Mouse (Mus musculus) E14TG2a.4 (cell line): ENCODE measurements around the gene Tssk2.

Experiments
- H3K27me3 ChIP-seq: 2 replicates; pipeline ENCODE4 v1.6.1; 2014; ENCODE audit warnings: low read length, control low read depth; ENCODE audit not compliant: insufficient read depth
- H3K36me3 ChIP-seq: 2 replicates; pipeline ENCODE4 v1.6.1; 2014; ENCODE audit warnings: low read length, control low read depth; ENCODE audit not compliant: insufficient read depth
- H3K4me1 ChIP-seq: replicated peaks from 2 replicates; pipeline ENCODE4 v1.6.1; 2014; ENCODE audit warnings: low read depth, low read length, control low read depth
- H3K4me3 ChIP-seq: replicated peaks from 2 replicates; pipeline ENCODE4 v1.5.1; 2014; ENCODE audit warnings: mild to moderate bottlenecking, low read length
- H3K9me3 ChIP-seq: 2 replicates; pipeline ENCODE4 v1.6.1; 2014; ENCODE audit warnings: low read length, control low read depth
- CTCF ChIP-seq: conservative IDR thresholded peaks from 2 replicates; pipeline ENCODE4 v1.5.1; 2014; ENCODE audit warnings: low read length
- NANOG ChIP-seq: IDR thresholded peaks from 2 replicates; pipeline ENCODE4 v1.6.1; 2014; ENCODE audit warnings: borderline replicate concordance, low read length, mixed read lengths
- POU5F1 ChIP-seq: IDR thresholded peaks from 2 replicates; pipeline ENCODE4 v1.6.1; 2014; ENCODE audit warnings: low read length, borderline replicate concordance

Gene Tssk2

GRCm38 (mm10) chr16:17871248-17871647 is 27.2 kb upstream of the Tssk2 start:
- Histone ChIP-seq H3K4me1 (peaks cover 11% of the 10 kb centered on the region), H3K36me3 (peaks cover 68% of the 10 kb centered on the region), H3K9me3 (no peaks in the 10 kb centered on the region), H3K4me3 (no peak overlapping the region), H3K27me3 (no peaks in the 10 kb centered on the region)
- TF ChIP-seq CTCF (no peak), NANOG (no peak), POU5F1 (no peak)

GRCm38 (mm10) chr16:17872995-17873394 is 25.4 kb upstream of the Tssk2 start:
- H3K4me3 ChIP-seq: no peak overlapping the region
- H3K36me3 ChIP-seq: peaks cover 67% of the 10 kb centered on the region
- TF ChIP-seq POU5F1 (no peak), NANOG (no peak), CTCF (no peak)
- no peaks in the 10 kb centered on the region for H3K9me3 ChIP-seq
- H3K27me3 ChIP-seq: no peaks in the 10 kb centered on the region
- H3K4me1 ChIP-seq: peaks cover 7% of the 10 kb centered on the region; the same call in 1 of the 2 replicates

GRCm38 (mm10) chr16:17875174-17875573 is 23.3 kb upstream of the Tssk2 start:
- no peak overlapping the region for H3K4me3 ChIP-seq
- peaks cover 7% of the 10 kb centered on the region; the same call in 1 of the 2 replicates for H3K4me1 ChIP-seq
- H3K9me3 ChIP-seq: no peaks in the 10 kb centered on the region
- no peaks in the 10 kb centered on the region for H3K27me3 ChIP-seq
- H3K36me3 ChIP-seq: peaks cover 63% of the 10 kb centered on the region
- no peak for TF ChIP-seq POU5F1
- no peak for TF ChIP-seq CTCF
- no peak for TF ChIP-seq NANOG

GRCm38 (mm10) chr16:17876096-17876495 is 22.3 kb upstream of the Tssk2 start:
- Histone ChIP-seq H3K4me1 (peaks cover 7% of the 10 kb centered on the region; the same call in 1 of the 2 replicates), H3K36me3 (peaks cover 55% of the 10 kb centered on the region), H3K4me3 (no peak overlapping the region), H3K27me3 (no peaks in the 10 kb centered on the region), H3K9me3 (no peaks in the 10 kb centered on the region)
- no peak for TF ChIP-seq POU5F1

- Histone ChIP-seq H3K4me3 (no peak overlapping the region), H3K9me3 (no peaks in the 10 kb centered on the region), H3K27me3 (no peaks in the 10 kb centered on the region), H3K4me1 (peaks cover 26% of the 10 kb centered on the region), H3K36me3 (peaks cover 54% of the 10 kb centered on the region)
- TF ChIP-seq POU5F1 (no peak), NANOG (no peak), CTCF (no peak)
Measured at GRCm38 (mm10) chr16:17879571-17879970, 18.9 kb upstream of the Tssk2 start.

- Histone ChIP-seq H3K27me3 (no peaks in the 10 kb centered on the region), H3K4me1 (peaks cover 45% of the 10 kb centered on the region), H3K4me3 (no peak overlapping the region), H3K9me3 (no peaks in the 10 kb centered on the region), H3K36me3 (peaks cover 64% of the 10 kb centered on the region)
- no peak for TF ChIP-seq POU5F1
- no peak for TF ChIP-seq NANOG
- no peak for TF ChIP-seq CTCF
Measured at GRCm38 (mm10) chr16:17882196-17882595, 16.2 kb upstream of the Tssk2 start.

GRCm38 (mm10) chr16:17884116-17884515 is 14.3 kb upstream of the Tssk2 start:
- 0 out of 2 replicates have a peak overlapping the region, but pooled peaks have one; percentile 5 for H3K4me3 ChIP-seq
- no peaks in the 10 kb centered on the region for H3K27me3 ChIP-seq
- TF ChIP-seq CTCF (no peak), POU5F1 (no peak), NANOG (no peak)
- no peaks in the 10 kb centered on the region for H3K9me3 ChIP-seq
- peaks cover 45% of the 10 kb centered on the region for H3K4me1 ChIP-seq
- H3K36me3 ChIP-seq: peaks cover 55% of the 10 kb centered on the region

GRCm38 (mm10) chr16:17889689-17890341 is 8.6 kb upstream of the Tssk2 start:
- peaks cover 24% of the 10 kb centered on the region for H3K36me3 ChIP-seq
- no peaks in the 10 kb centered on the region for H3K27me3 ChIP-seq
- H3K4me1 ChIP-seq: peaks cover 41% of the 10 kb centered on the region
- H3K4me3 ChIP-seq: peak overlapping the region; percentile 93
- no peaks in the 10 kb centered on the region for H3K9me3 ChIP-seq
- no peak for TF ChIP-seq POU5F1
- TF ChIP-seq CTCF: no peak
- TF ChIP-seq NANOG: no peak

- Histone ChIP-seq H3K9me3 (no peaks in the 10 kb centered on the region), H3K27me3 (peaks cover 4% of the 10 kb centered on the region; the same call in 1 of the 2 replicates), H3K36me3 (peaks cover 24% of the 10 kb centered on the region), H3K4me3 (peak overlapping the region; percentile 93), H3K4me1 (peaks cover 36% of the 10 kb centered on the region)
- TF ChIP-seq POU5F1 (no peak), CTCF (no peak), NANOG (no peak)
Measured at GRCm38 (mm10) chr16:17890342-17890727, 8.1 kb upstream of the Tssk2 start.
